Mouse (Mus musculus) spleen, embryonic (tissue): ENCODE measurements around the gene Rimkla.
"Not testable (repeated sequence)": the region's sequence is repeated elsewhere in the genome, so short reads cannot be mapped to it uniquely, and the experiment has no call there.

Experiments
- CTCF ChIA-PET: fragments of 350-600 bp; sonication (Branson Sonifier 250); formaldehyde crosslinking; loops from one replicate; lab custom pipeline; 2022; lab: Charles Lee

The Rimkla gene

DNA sequence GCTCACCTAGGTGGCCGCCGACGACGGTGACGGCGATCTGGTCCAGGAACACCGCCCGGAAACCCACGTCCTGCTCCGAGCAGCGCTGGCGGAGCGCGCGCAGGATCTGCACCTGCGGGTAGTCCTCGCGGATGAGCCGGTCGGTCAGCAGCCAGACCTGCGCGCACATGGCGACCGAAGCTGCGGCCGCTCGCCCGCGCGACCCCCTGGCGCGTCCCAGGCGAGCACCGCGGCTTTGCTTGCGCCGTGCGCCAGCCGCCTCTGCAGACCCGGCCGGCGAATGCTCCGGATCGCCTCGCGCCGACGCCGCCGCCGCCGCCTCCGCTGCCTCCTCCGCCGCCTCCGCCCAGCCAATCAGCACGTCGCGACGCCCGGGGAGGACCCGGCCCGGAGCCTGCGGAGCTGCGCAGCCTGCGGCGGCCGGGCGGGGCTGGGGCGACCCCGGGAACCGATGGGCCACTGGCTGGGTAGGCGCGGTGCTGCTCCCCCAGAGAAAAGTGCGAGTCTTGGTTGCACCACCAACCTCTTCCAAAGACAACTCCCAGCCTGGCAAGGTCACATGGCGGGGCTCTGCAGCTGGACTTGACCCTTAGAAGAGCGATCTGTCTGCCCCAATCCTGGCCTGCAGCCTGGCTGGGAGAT is at the start of gene Rimkla:
Gene Rimkla, minus strand, starts transcription at position 338 of the 642 bp plus-strand sequence.
- CTCF ChIA-PET, result interaction anchor here (0.7 kb wide), 1 partner anchor 241 kb away, joined by 5 read pairs; the partner anchor contains the start of gene Hivep3

DNA sequence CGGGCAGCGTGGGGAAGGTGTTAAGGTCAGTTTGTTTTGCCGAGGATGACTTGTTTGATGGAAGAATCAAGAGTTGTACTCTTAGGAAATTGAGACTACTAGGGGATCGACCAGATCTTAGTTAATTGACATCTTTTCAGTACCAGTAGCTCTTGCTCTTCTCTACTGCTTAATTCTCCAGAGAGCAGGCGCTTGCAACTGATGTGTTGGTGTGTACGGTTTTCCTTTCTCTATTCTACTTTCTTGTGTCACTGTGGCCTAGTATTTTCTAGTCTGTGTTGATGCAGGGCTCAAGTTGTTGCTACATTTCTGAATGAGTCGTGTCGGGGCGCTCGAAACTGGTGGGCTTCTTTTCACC is 48.1 kb upstream of the Rimkla start:
- CTCF ChIA-PET, result no interaction called here

DNA sequence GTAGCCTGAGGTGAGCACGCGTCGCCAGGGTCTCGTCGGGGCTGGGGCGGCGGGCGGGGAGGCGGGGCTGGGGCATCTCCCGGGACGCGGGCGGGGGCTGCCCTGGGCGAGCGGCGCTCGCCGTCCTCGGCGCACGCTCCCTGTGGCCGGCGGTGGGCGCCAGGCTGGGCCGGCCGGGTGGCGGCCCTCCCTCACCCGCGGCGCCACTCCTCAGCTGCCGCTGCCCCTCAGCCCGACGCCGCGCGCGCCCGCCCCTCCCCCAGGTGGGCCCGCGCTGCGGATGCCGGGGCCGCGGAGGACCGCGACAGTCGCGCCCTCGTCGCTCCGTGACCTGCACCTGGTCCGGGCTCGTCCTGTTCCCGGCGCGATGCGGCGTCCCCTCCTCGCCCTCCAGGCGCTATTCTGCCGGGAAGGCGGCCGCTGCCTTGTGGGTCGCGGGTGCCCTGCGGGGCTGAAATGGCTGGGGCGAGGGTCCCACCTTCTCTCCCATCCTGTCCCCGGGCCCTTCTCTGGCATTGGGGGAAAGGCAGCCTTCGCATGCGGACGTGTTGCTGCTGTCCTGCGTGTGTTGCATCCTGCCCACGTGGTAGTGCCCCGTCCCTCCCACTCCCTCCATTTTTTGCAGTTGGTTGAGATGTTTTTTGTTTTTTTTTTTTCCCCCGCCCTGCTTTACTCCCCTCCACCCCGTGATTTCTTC is 47.6 kb upstream of the Rimkla start:
- CTCF ChIA-PET, result no interaction called here

DNA sequence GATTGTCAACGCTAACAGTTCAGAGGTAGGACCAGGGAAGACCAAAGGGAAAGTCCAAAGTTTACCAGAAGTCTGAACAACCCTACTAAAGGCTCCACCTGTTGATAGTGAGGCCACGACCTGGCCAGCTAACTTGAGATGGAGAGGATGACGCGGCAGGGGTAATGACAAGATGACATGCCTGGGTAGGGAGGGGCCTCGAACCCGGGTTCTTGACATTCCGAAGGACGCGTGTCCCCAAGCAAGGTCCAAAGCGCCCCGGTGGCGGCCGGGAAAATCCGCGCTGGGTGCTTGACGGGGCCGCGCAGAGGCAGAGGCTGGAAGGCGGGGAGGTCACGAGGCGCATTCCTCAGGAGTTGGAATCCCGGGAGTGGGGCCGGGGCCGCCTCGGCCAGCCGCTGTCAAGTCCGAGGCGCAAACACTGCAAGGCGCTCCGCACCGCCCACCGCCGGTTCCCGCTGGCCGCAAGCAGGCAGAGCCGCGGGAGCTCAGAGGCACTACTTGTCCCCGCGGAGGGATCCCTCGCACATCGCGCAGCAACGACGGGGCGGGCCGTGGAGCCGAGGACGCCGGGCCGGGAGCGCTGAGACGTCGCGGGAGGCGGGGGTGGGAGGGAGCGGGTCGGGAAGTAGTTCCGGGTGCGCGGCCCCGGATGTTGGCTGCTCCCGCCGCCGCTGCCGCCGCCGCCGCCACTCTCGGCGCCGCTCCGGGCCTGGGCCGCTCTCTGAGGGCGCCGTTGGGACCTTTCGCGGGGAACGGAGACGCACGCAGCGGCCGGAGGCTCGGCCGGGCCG is 46.8 kb upstream of the Rimkla start, which contains the start of gene Frg2f1:
Gene Frg2f1, minus strand, starts transcription at position 499 of the 794 bp plus-strand sequence.
- CTCF ChIA-PET, result no interaction called here

DNA sequence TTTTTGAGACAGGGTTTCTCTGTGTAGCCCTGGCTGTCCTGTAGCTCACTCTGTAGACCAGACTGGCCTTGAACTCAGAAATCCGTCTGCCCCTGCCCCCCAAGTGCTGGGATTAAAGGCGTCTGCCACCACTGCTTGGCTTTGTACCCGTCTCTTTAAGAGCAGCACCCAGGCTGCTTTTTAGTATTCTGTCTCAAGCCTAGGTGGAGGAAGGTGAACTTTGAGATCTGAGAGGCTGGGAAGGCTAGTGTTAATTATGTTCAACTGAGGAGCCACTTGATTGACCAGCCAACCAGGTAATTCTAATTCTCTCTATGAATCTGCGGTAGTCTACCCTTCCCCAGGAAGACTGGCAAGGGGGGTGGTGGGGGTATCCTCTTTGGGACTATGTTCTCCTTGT is 45.0 kb upstream of the Rimkla start:
- CTCF ChIA-PET, result no interaction called here

DNA sequence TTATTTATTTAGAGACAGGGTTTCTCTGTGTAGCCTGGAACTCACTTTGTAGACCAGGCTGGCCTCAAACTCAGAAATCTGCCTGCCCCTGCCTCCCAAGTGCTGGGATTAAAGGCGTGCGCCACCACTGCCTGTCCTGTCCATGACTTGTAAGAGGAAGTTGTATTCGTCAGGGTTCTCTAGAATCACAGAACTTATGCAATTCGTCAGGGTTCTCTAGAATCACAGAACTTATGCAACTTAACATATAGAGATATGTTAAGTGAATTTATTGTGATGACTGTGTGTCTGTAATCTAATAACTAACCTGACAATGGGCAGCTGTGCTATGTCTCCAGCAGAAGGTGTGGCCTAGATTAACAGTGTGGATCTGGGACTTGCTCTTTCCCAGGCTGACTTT is 44.2 kb upstream of the Rimkla start, which contains the start of gene Foxj3:
Gene Foxj3, plus strand, starts transcription at position 390 of the 400 bp plus-strand sequence.
- CTCF ChIA-PET, result not testable (repeated sequence)

DNA sequence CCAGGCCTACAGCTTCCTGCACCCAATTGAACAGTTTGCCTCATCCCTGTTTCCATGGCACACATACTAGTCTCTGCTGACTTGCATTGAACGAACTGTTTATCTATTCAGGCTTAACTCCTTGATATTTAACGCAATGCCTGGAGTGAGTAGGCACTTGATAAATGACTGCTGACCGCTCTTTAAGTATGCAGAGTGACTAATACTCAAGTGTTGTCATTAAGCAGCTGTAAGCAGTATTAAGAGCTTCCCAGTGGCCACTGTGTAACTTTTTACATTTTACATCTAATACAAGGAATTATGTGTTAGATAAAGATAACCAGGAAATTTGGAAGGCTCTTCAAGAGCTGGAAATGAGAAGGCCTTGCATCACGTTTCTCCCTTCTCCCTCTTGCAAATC is 42.7 kb upstream of the Rimkla start:
- CTCF ChIA-PET, result no interaction called here

DNA sequence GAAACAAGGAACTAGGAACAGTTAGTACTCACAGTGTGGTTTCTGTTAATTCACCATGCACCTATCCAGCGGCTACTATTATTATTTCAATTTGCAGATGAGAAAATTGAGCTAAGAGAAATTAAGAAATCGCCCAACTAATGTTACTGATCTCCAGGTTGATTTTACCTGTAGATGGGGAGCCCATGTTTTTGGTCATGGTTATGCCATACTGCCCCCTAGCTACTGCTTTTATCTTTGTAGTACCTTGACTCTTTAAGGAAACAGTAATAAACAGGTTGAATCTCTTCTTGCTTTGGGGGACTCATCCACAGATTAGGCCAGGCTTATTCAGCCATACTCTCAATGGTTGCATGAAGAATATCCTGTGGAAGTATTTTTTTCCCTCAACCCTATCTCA is 39.4 kb upstream of the Rimkla start:
- CTCF ChIA-PET, result interaction anchor here (0.6 to 0.7 kb wide), 3 partner anchors 110 to 609 kb away, joined by 3 read pairs; no protein-coding TSS in a partner anchor

DNA sequence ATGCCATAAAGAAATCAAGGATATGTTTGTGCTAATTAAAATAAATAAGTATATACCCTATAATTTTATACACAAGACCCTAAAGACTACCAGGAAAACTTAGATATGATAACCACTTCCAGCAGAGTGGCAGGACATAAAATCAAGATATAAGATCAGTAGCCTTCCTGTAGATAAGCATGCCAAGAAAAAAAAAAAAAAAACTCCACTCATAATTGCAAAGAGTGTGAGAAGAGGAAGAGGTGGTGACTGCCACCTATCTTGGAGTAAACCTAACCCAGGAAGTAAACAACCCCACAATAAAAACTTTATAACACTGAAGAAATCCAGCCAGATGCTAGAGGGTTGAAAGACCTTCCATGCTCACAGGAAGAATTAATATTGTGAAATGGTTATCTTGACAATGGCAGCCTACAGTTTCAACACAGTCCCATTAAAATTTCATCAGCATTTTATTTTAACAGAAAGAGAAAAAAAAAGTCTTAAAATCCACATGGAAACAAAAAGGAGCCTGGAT is 34.0 kb upstream of the Rimkla start:
- CTCF ChIA-PET, result interaction anchor here (0.7 kb wide), 1 partner anchor 40 kb away, joined by 4 read pairs; no protein-coding TSS in a partner anchor

DNA sequence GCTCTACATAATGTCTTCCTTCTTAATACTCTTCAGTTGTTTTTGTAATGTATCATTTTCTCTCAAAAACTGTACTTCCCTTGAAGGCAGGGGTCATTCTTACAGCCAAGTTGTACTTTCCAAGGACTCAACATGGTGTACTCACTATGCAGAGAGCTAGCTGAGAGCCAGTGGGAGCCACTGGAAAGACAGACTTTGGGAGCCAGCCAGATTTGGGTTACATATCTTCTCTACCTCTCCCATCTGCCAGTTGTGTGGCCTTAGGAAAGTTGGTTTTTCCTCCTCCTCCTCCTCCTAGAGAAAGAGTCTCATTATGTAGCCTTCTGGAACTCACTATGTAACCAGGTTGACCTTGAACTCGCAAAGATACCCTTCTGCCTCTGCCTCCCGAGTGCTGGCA is 32.0 kb upstream of the Rimkla start:
- CTCF ChIA-PET, result no interaction called here

DNA sequence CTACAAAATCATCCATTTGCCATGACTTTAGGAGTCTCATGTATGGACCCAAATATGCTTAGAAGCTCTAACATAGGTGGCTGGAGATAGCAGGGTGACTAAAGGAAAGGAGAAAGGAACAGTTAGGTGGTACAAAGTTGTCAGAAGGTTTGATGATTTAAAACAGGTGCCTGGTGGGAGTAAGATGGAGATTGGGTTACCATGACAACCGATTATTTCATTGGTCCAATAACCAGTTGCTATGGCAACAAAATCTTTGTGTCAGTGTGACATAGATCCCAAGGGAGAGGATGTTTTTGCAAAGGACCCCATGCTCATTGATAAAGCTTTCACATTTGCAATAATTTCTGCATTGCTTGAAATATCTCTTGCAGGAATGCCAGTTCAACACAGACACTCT is 31.6 kb upstream of the Rimkla start:
- CTCF ChIA-PET, result no interaction called here

DNA sequence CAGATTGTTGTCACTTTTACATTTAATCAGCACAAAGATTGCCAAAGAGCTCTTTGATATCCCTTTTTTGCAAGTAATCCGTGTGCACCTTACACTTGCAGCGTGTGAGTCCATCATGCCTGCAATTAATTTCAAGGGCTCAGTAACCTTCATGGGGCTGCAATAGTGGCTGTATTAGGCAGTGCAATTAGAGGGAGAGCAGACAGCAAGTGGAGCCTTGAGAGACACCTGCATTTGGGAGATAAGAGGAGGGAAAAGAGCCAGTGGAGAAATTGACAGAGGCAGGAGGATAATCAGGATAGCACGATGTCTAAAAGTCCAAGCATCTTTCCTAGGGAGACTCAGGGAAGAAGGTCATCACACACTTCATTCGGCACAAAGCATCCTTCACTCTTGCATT is 31.1 kb upstream of the Rimkla start:
- CTCF ChIA-PET, result no interaction called here

DNA sequence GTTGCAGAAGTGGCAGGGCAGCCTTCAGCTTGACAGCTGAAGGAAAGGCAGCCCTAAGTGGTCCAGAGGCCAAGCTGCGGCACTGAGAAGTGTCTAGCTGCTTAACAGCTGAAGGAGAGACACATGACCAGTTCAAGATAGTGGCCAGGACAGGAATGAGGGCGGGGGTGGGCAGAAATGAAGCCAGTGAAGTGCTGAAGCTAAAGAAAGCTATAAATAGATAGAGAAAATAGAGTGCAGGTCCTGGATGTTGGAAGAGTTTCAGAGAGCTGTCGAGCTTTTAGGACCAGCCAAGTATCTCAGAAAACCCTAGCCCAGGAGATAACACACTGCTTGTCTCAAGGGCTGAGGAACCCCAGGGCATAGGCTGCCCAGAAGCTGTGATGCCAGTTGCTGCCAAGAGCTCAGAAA is 20.3 kb upstream of the Rimkla start:
- CTCF ChIA-PET, result interaction anchor here (0.6 kb wide), 1 partner anchor 45 kb away, joined by 3 read pairs; no protein-coding TSS in a partner anchor

DNA sequence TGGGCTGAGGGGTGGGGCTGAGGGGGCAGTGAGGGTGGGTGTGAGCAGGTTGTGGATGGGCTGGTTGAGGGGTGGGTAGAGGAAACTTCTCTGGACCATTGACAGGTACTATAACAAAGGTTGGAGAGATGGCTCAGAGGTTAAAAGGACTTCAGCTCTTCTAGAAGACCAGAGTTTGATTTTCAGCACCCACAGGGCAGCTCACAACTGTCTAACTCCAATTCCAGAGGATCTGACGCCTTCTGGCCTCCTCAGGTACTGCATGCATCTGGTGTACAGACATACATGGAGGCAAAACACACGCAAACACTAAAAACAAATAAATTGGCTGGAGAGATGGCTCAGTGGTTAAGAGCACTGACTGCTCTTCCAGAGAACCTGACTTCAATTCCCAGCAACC is 19.2 kb upstream of the Rimkla start:
- CTCF ChIA-PET, result no interaction called here

DNA sequence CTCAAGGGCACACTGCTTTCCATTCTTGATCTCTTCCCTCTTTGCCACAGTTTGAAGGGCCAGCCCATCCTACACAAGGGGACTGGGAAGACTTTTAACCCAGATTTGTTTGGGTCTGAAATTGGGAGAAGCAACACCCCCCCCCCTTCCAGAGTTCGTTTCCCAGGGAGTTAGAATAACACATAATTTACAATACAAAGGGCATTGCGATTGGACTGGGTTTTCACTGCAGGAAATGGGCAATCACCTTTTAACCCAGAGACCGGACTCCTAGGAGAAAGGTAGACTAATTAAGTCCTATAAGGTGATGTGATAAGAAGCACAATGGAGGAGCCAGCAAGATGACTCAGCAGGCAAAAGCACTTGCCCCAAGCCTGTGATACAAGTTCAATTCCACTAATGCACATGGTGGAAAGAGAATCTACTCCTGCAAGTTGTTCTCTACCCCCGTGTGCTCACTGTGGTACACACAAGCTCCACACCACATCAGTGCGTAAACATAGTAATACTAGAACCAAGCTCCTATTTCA is 6.0 kb upstream of the Rimkla start:
- CTCF ChIA-PET, result no interaction called here

DNA sequence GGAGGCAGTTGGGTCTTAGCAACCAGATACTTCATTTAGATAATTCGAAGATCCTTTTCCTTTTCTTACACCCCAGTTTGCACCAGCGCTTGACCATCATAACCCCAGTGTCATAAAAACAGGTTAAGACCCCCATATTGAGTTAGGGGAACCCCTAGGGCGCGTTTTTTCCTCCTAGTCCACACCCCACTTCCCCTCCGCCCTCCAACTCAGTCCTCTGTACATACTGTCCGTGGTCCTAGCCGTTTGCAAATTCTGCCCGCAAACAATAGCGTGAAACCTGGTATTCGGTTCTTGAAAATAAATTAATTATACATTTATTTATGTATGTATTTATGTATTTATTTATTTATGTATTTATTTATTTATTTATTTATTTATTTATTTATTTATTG is 502 bp upstream of the Rimkla start:
- CTCF ChIA-PET, result no interaction called here

DNA sequence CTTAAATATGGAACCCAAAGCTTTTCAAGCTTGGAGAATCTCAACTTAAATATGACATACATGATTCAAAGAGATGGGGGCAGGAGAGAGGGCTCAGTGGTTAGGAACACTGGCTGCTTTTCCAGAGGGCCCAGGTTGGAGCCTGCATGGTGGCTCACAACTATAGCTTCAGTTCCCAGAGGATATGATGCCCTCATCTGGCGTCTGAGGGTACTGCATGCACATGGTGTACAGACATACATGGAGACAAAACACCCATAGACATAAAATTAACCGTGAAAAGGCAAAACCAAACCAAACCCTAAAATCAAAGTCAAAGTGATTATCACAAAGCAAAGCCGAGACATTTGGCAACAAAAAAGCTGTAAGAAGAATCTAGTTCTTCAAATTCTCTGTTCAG is 1.6 kb downstream of the Rimkla start:
- CTCF ChIA-PET, result no interaction called here

DNA sequence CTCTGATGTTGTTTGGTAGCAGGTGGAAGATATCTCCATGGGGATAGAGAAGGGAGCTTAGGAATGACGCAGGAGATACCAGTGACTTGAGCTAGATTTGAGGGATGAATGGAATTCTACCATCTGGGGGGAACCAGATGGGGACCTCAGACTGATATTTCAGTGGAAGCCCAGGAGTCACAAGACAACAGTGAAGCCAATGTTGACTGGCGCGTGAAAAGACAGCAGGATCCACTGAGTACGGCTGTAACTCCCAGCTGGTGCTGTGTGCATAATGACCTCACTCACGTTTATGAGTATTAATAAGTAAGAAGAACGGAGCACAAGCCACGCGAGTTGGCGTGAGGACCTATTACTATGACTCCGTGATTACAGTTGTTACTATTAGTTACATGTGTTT is 2.8 kb downstream of the Rimkla start:
- CTCF ChIA-PET, result no interaction called here

DNA sequence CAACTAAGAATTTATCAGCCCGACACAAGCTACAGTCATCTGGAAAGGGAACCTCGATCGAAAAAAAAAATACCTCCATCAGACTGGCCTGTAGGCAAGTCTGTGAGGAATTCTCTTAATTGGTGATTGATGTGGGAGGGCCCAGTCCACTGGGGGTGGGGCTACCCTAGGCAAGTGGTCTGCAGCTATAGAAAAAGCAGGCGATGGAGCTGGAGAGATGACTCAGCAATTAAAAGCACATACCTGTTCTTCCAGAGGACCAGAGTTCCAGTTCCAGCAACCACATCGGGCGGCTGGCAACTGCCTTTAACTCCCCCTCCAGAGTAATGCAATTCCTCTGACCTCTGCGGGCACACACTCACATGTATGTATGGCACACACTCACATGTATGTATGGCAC is 7.5 kb downstream of the Rimkla start:
- CTCF ChIA-PET, result no interaction called here

DNA sequence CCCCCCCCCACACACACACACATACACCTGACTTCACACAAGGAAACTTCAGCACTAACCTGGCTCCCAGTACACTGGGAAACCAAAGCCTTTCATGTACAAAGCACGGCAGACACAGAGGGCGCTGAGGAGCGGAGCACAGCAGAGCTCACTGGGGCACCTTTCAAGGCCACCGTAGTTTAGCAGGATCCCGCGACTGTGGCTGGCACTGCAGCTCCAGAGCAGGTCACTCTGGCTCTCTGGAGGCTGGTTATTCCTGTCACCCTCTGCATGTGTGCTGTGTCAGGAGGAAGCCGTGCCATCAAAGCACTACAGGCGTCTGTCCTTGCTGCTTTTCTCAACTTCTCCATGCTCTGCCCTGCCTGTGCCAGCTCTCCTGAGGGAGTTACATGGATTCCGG is 9.4 kb downstream of the Rimkla start:
- CTCF ChIA-PET, result no interaction called here

DNA sequence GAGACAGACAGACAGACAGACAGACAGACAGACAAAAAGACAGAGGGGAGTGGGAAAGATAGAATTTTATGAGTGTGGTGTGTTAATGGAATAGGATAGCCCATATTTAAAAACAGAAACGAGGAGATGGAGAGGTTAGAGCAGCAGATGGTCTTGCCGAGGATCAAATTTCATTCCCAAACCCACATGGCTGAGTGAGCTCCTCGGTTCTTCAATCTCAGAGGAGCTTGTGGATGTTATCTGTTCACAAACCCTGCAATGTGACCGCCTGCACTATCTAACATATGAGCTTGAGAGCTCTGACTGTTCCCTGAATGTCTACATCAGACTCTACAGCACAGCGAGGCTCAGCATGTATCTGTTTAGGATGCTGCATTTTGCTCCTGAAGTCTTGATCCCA is 19.3 kb downstream of the Rimkla start:
- CTCF ChIA-PET, result interaction anchor here (0.5 kb wide), 1 partner anchor 272 kb away, joined by 3 read pairs; no protein-coding TSS in a partner anchor

DNA sequence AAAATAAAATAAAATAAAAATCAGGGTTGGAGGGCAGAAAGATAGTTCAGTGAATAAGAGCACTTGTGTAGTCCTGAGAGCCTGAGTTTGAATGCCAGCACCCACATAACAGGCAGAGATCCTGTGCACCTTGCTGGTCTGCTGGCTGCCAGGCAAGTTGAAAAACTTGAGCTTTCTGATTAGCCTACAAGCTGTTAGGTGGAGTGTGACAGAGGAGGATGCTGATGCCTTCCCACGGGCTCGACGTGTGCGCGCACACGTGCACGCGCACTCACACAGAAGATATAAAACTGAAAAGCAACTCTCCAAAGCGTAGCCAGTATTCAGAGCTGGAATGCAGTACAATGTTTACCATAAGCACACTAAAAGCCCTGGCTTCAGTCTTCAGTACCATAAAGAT is 19.9 kb downstream of the Rimkla start:
- CTCF ChIA-PET, result no interaction called here
